Comparison of ENCODE assay signal across 8 mouse cellular contexts in genomic region chr5:121710851-121711173, GRCm38 (mm10). TPM values are rescaled to one million over a fixed set of nuclear protein-coding genes. Genes with fewer than 3 reads are reported as not detected.
DNase-seq lines count a peak whose midpoint lies in the region; ATAC-seq and TF ChIP-seq lines count a peak whose summit lies in the region.

No protein-coding gene starts in this region.

- no peaks in the 10 kb centered on the region for H3K27me3 ChIP-seq in midbrain, postnatal 0 days (ENCODE audit: insufficient read depth, low read length)

- TF ChIP-seq POLR2A in lung, adult 2 months (IDR thresholded peaks at IDR 0.05; ENCODE audit: borderline replicate concordance, extremely low read depth, low read depth, low read length) = no peak

- peak overlapping the region; percentile 98; the same call in 1 of the 2 replicates for H3K27ac ChIP-seq in midbrain, postnatal 0 days (ENCODE audit: low read depth, low read length)

- DNase-seq in lung, adult 2 months = no peak
- DNase-seq in lung, postnatal 4 days = no peak
- peak; percentile 69 for DNase-seq in embryo, embryonic 10.5 days (ENCODE audit: low spot score)
- no peak for DNase-seq in midbrain, postnatal 0 days (ENCODE audit: low spot score)
- DNase-seq in left cerebral cortex, postnatal 14 days (ENCODE audit: low spot score in 2 of 2) = no peak
- DNase-seq in urinary bladder, postnatal 10 days (ENCODE audit: low spot score) = no peak

- ATAC-seq in inflammation-experienced regulatory T-cells, adult 6 months = peak; percentile 27
- ATAC-seq in midbrain, postnatal 0 days (ENCODE audit: low FRiP score) = no peak
- no peak for ATAC-seq in granulocyte monocyte progenitor cell, adult 5-6 weeks (replicated peaks; ENCODE audit: poor library complexity, severe bottlenecking)

- H3K4me1 ChIP-seq in lung, adult 2 months (ENCODE audit: control insufficient read depth, insufficient read depth, low read length) = peaks cover 5% of the 10 kb centered on the region; the same call in 1 of the 2 replicates
- peaks cover 8% of the 10 kb centered on the region; the same call in 1 of the 2 replicates for H3K4me1 ChIP-seq in midbrain, postnatal 0 days (ENCODE audit: insufficient read depth, low read length)

- no peak for TF ChIP-seq CTCF in lung, adult 2 months (IDR thresholded peaks at IDR 0.05; ENCODE audit: insufficient read depth, low read length)
- TF ChIP-seq CTCF in midbrain, postnatal 0 days (IDR thresholded peaks at IDR 0.05) = no peak

- H3K4me2 ChIP-seq in midbrain, postnatal 0 days (ENCODE audit: low read depth, low read length, poor library complexity, severe bottlenecking) = peak overlapping the region; percentile 68

- no peaks in the 10 kb centered on the region for H3K36me3 ChIP-seq in midbrain, postnatal 0 days (ENCODE audit: insufficient read depth, low read length)

- peak overlapping the region; percentile 98 for H3K9ac ChIP-seq in midbrain, postnatal 0 days (replicated peaks; ENCODE audit: low read length, poor library complexity, severe bottlenecking)

- intact Hi-C loops in left cerebral cortex, postnatal 14 days (cut with DNase I) = loop anchor here (5.0 kb wide), 1 partner anchor 131 kb away; no protein-coding TSS in a partner anchor

- peak overlapping the region; percentile 87 for H3K4me3 ChIP-seq in lung, adult 2 months (replicated peaks; ENCODE audit: extremely low read depth, low read depth, low read length)
- peak overlapping the region; percentile 98 for H3K4me3 ChIP-seq in midbrain, postnatal 0 days (ENCODE audit: low read depth, low read length)

- WGBS in lung, adult 2 months = under 1% methylated on average over 12 of the region's 12 CpGs
- WGBS in midbrain, postnatal 0 days = 1% methylated on average over 12 of the region's 12 CpGs

- no peaks in the 10 kb centered on the region for H3K9me3 ChIP-seq in midbrain, postnatal 0 days (ENCODE audit: low read length)

RNA-seq across cellular contexts. Expression of gene Atxn2, which starts 0.3 kb away (rescaled TPM):
- 107 and 108 TPM in 2 replicates for polyA plus RNA-seq in lung, adult 2 months (2012; rRNA removed)
- polyA plus RNA-seq in inflammation-experienced regulatory T-cells, adult 6 months (2017; shearing (Covaris generic)) = 10 to 100 TPM; 18.4 to 48.0 (median 35.1) TPM
- 102 and 103 TPM in 2 replicates for total RNA-seq in midbrain, postnatal 0 days (2014; rRNA removed)
- 82.9 and 103 TPM in 2 replicates for polyA plus RNA-seq in midbrain, postnatal 0 days (2015; fragmentation: Nextera tagmentation; extraction: Ambion mirVana)
- 100 to 1,000 TPM; 256 TPM for total RNA-seq in left cerebral cortex, postnatal 14 days (2021)
- total RNA-seq in granulocyte monocyte progenitor cell, adult 5-6 weeks (2014; fragmentation: Nextera tagmentation) = 73.0 and 98.5 TPM in 2 replicates
- total RNA-seq in granulocyte monocyte progenitor cell, adult 5-6 weeks (2017) = 30.9 and 41.5 TPM in 2 replicates

RNA-seq across cellular contexts. Expression of gene Brap, which starts 50.4 kb away (rescaled TPM):
- polyA plus RNA-seq in lung, adult 2 months (2012; rRNA removed) = 28.8 and 30.6 TPM in 2 replicates
- 10 to 100 TPM in 2 of 3 experiments, 1 to 10 TPM in 1; 9.6 to 14.4 (median 13.5) TPM for polyA plus RNA-seq in inflammation-experienced regulatory T-cells, adult 6 months (2017; shearing (Covaris generic))
- 47.3 and 48.2 TPM in 2 replicates for total RNA-seq in midbrain, postnatal 0 days (2014; rRNA removed)
- polyA plus RNA-seq in midbrain, postnatal 0 days (2015; fragmentation: Nextera tagmentation; extraction: Ambion mirVana) = 43.5 and 43.6 TPM in 2 replicates
- total RNA-seq in left cerebral cortex, postnatal 14 days (2021) = 10 to 100 TPM; 55.0 to 59.1 TPM
- 39.4 and 42.1 TPM in 2 replicates for total RNA-seq in granulocyte monocyte progenitor cell, adult 5-6 weeks (2014; fragmentation: Nextera tagmentation)
- total RNA-seq in granulocyte monocyte progenitor cell, adult 5-6 weeks (2017) = 50.6 and 56.0 TPM in 2 replicates

RNA-seq across cellular contexts. Expression of gene Acad10, which starts 50.5 kb away (rescaled TPM):
- polyA plus RNA-seq in lung, adult 2 months (2012; rRNA removed) = 6.1 and 7.0 TPM in 2 replicates
- 1 to 10 TPM in 2 of 3 experiments, under 1 TPM in 1; 0.93 to 5.7 (median 5.6) TPM for polyA plus RNA-seq in inflammation-experienced regulatory T-cells, adult 6 months (2017; shearing (Covaris generic))
- 1.7 TPM in 2 replicates for total RNA-seq in midbrain, postnatal 0 days (2014; rRNA removed)
- 1.3 and 1.4 TPM in 2 replicates for polyA plus RNA-seq in midbrain, postnatal 0 days (2015; fragmentation: Nextera tagmentation; extraction: Ambion mirVana)
- total RNA-seq in left cerebral cortex, postnatal 14 days (2021) = 1 to 10 TPM; 3.1 to 3.3 TPM
- 1.7 and 2.7 TPM in 2 replicates for total RNA-seq in granulocyte monocyte progenitor cell, adult 5-6 weeks (2014; fragmentation: Nextera tagmentation)
- 2.1 and 4.5 TPM in 2 replicates for total RNA-seq in granulocyte monocyte progenitor cell, adult 5-6 weeks (2017)
